Mouse (Mus musculus): Measurements from ENCODE around the gene Tia1.

Tia1 gene

GRCm38 (mm10) chr6:86480189-86480831, 76.3 kb downstream of the Tia1 start:
- DNase-seq (ENCODE audit: low spot score) = no peak

GRCm38 (mm10) chr6:86481871-86482270, 77.9 kb downstream of the Tia1 start:
- no peak for DNase-seq (ENCODE audit: low spot score)

All from urinary bladder, postnatal 10 days (tissue).